Mouse (Mus musculus) hindbrain, embryonic 16.5 days (tissue): ENCODE results near the gene Tmem33. TPM values are rescaled to one million over a fixed set of nuclear protein-coding genes. Genes with fewer than 3 reads are reported as not detected.

Experiments used
- ATAC-seq: fragments of 200-750 bp; cut with Nextera tagmentation; 2 replicates; pipeline ENCODE4 v1.8.0; 2017; ENCODE audit warnings: moderate TSS enrichment, moderate library complexity
- H3K27ac ChIP-seq: fragments of 300-500 bp; sonication (generic); 2 replicates; pipeline ENCODE4 v1.5.1; 2014; ENCODE audit warnings: low read depth, mild to moderate bottlenecking, control low read depth, low read length, moderate library complexity
- H3K27me3 ChIP-seq: fragments of 300-500 bp; sonication (generic); replicated peaks from 2 replicates; pipeline ENCODE4 v1.6.1; 2014; ENCODE audit warnings: low read length; ENCODE audit not compliant: control insufficient read depth, insufficient read depth
- H3K36me3 ChIP-seq: fragments of 300-500 bp; sonication (generic); 2 replicates; pipeline ENCODE4 v1.6.1; 2014; ENCODE audit warnings: mild to moderate bottlenecking, low read length, moderate library complexity, mixed read lengths; ENCODE audit not compliant: control insufficient read depth, insufficient read depth
- H3K4me1 ChIP-seq: fragments of 300-500 bp; sonication (generic); 2 replicates; pipeline ENCODE4 v1.6.1; 2014; ENCODE audit warnings: low read depth, low read length; ENCODE audit not compliant: control insufficient read depth, insufficient read depth
- H3K4me2 ChIP-seq: fragments of 300-500 bp; sonication (generic); 2 replicates; pipeline ENCODE4 v1.6.1; 2014; ENCODE audit warnings: mild to moderate bottlenecking, low read length, control low read depth, moderate library complexity
- H3K4me3 ChIP-seq: fragments of 300-500 bp; sonication (generic); 2 replicates; pipeline ENCODE4 v1.5.1; 2014; ENCODE audit warnings: mild to moderate bottlenecking, low read length, control low read depth, moderate library complexity
- H3K9ac ChIP-seq: fragments of 300-500 bp; sonication (generic); 2 replicates; pipeline ENCODE4 v1.6.1; 2014; ENCODE audit warnings: low read depth, mild to moderate bottlenecking, control low read depth, low read length, moderate library complexity
- H3K9me3 ChIP-seq: fragments of 300-500 bp; sonication (generic); 2 replicates; pipeline ENCODE4 v1.6.1; 2014; ENCODE audit warnings: mild to moderate bottlenecking, low read length, moderate library complexity; ENCODE audit not compliant: control insufficient read depth
- whole genome bisulfite sequencing: fragments of 180-500 bp; shearing (Covaris S2); extraction: QIAGEN DNeasy Blood & Tissue Kit; methylation state at CpG from one replicate; pipeline ENCODE4 v1.1.7; 2014; 5-methylcytosine and 5-hydroxymethylcytosine counted together
- polyA plus RNA-seq: library from polyadenylated mRNA; unstranded; fragments of >200 nt; fragmentation: Nextera tagmentation; extraction: Ambion mirVana; gene quantifications from 2 replicates; pipeline ENCODE4 v1.2.1, GENCODE M21; 2015

The Tmem33 gene
- polyA plus RNA-seq, 1 experiment from 2014 or later = 74.9 TPM

- no peaks in the 10 kb centered on the region for H3K36me3 ChIP-seq
- H3K27me3 ChIP-seq = no peaks in the 10 kb centered on the region
- no peak overlapping the region for H3K4me3 ChIP-seq
- 94% methylated on average over 1 of the region's 1 CpGs for WGBS
- peaks cover 9% of the 10 kb centered on the region for H3K4me1 ChIP-seq
- H3K27ac ChIP-seq = no peak overlapping the region
- ATAC-seq = no peak
- H3K9ac ChIP-seq = no peak overlapping the region
- no peak overlapping the region for H3K4me2 ChIP-seq
- H3K9me3 ChIP-seq = no peaks in the 10 kb centered on the region
These were observed 43.5 kb downstream of the Tmem33 start for GRCm38 (mm10) chr5:67303816-67304215.

GRCm38 (mm10) chr5:67306698-67307521 is 46.5 kb downstream of the Tmem33 start, which contains the start of gene Slc30a9:
Gene Slc30a9, plus strand, starts transcription at chr5:67306955.
- under 1% methylated on average over 79 of the region's 83 CpGs for WGBS
- Histone ChIP-seq H3K4me1 (peaks cover 11% of the 10 kb centered on the region), H3K27ac (peak within 1 kb of the TSS; percentile 82), H3K36me3 (no peaks in the 10 kb centered on the region), H3K4me3 (peak within 1 kb of the TSS; percentile 99), H3K9ac (peak within 1 kb of the TSS; percentile 95), H3K27me3 (no peaks in the 10 kb centered on the region), H3K4me2 (peak within 1 kb of the TSS; percentile 87), H3K9me3 (no peaks in the 10 kb centered on the region)
- ATAC-seq = peak; percentile 97

DNA sequence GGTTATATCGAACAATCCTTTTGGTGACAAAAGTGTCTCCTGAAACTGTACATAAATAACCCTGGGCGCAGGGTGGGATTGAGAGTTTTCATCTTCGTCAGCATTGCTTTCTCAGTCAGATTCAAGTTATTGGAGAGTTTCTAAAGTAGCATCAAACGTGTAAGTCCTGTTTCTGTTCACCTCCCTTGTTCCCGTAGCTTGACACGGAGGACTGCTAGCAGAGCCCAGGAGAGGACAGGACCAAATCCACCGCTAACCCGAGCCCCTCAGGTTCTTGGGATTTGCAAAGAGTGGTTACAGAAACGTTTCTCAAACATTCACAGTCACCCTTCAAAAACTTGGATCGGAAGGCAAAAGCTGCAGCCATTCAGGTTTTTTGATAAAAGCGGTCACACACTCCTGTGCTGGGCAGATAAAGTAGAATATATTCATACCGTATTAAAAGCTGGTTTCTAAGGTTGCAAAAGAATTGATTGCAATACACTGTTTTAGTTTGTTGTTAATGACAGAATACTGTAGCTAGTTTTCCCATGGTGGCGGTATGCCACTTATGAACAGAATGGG is 47.4 kb downstream of the Tmem33 start:
- ATAC-seq = no peak
- peaks cover 12% of the 10 kb centered on the region for H3K4me1 ChIP-seq
- H3K9ac ChIP-seq = peak overlapping the region; percentile 95
- 33% methylated on average over 13 of the region's 13 CpGs for WGBS
- no peaks in the 10 kb centered on the region for H3K27me3 ChIP-seq
- peak overlapping the region; percentile 87 for H3K4me2 ChIP-seq
- H3K36me3 ChIP-seq = no peaks in the 10 kb centered on the region
- H3K9me3 ChIP-seq = no peaks in the 10 kb centered on the region
- H3K4me3 ChIP-seq = peak overlapping the region; percentile 99
- no peak overlapping the region for H3K27ac ChIP-seq

- Histone ChIP-seq H3K36me3 (no peaks in the 10 kb centered on the region), H3K4me2 (no peak overlapping the region), H3K4me3 (no peak overlapping the region), H3K27ac (no peak overlapping the region), H3K9me3 (no peaks in the 10 kb centered on the region), H3K9ac (no peak overlapping the region), H3K4me1 (peaks cover 12% of the 10 kb centered on the region), H3K27me3 (no peaks in the 10 kb centered on the region)
- 54% methylated on average over 3 of the region's 3 CpGs for WGBS
- no peak for ATAC-seq
These were observed 51.6 kb downstream of the Tmem33 start for GRCm38 (mm10) chr5:67311811-67312521.

- no peak overlapping the region for H3K27ac ChIP-seq
- ATAC-seq = no peak
- WGBS = 90% methylated on average over 3 of the region's 3 CpGs
These were observed 52.1 kb downstream of the Tmem33 start for GRCm38 (mm10) chr5:67312522-67312851.

GRCm38 (mm10) chr5:67321656-67322268 is 61.4 kb downstream of the Tmem33 start:
- Histone ChIP-seq H3K4me2 (no peak overlapping the region), H3K36me3 (no peaks in the 10 kb centered on the region), H3K27ac (no peak overlapping the region), H3K4me1 (no peaks in the 10 kb centered on the region), H3K27me3 (no peaks in the 10 kb centered on the region), H3K4me3 (no peak overlapping the region), H3K9ac (no peak overlapping the region), H3K9me3 (no peaks in the 10 kb centered on the region)
- 82% methylated on average over 17 of the region's 17 CpGs for WGBS
- ATAC-seq = 0 out of 2 replicates have a peak, but pooled peaks have one; percentile 34

More at GRCm38 (mm10) chr5:67312522-67312851, 52.1 kb downstream of the Tmem33 start:
- Histone ChIP-seq H3K36me3 (no peaks in the 10 kb centered on the region), H3K4me3 (no peak overlapping the region), H3K9ac (no peak overlapping the region), H3K4me2 (no peak overlapping the region), H3K27me3 (no peaks in the 10 kb centered on the region), H3K9me3 (no peaks in the 10 kb centered on the region), H3K4me1 (peaks cover 11% of the 10 kb centered on the region)

DNA sequence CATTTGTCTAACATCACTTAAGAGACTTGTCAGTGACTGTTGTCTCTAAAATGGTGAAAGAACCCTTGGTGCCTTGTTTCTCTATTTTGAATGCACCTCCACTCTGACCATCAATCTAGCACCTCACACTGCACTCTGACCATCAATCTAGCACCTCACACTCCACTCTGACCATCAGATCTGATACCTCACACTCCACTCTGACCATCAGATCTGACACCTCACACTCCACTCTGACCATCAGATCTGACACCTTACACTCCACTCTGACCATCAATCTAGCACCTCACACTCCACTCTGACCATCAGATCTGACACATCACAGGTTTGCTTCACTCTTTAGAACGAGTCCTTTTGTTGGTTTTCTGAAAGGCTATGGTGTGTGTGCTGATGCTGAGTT is 63.7 kb downstream of the Tmem33 start:
- no peaks in the 10 kb centered on the region for H3K4me1 ChIP-seq
- H3K4me2 ChIP-seq = no peak overlapping the region
- H3K27me3 ChIP-seq = no peaks in the 10 kb centered on the region
- H3K9ac ChIP-seq = no peak overlapping the region
- H3K4me3 ChIP-seq = no peak overlapping the region
- ATAC-seq = no peak
- WGBS = 67% methylated on average over 1 of the region's 1 CpGs
- H3K27ac ChIP-seq = no peak overlapping the region
- no peaks in the 10 kb centered on the region; the same call in 1 of the 2 replicates for H3K36me3 ChIP-seq
- H3K9me3 ChIP-seq = no peaks in the 10 kb centered on the region

GRCm38 (mm10) chr5:67340811-67341210 is 80.4 kb downstream of the Tmem33 start:
- no peak overlapping the region for H3K4me3 ChIP-seq
- no peak for ATAC-seq
- 92% methylated on average over 6 of the region's 6 CpGs for WGBS
- H3K27me3 ChIP-seq = no peaks in the 10 kb centered on the region
- H3K36me3 ChIP-seq = peaks cover 16% of the 10 kb centered on the region
- H3K27ac ChIP-seq = no peak overlapping the region
- H3K9me3 ChIP-seq = no peaks in the 10 kb centered on the region
- H3K9ac ChIP-seq = no peak overlapping the region
- no peak overlapping the region for H3K4me2 ChIP-seq
- H3K4me1 ChIP-seq = no peaks in the 10 kb centered on the region
